Mouse (Mus musculus) embryonic facial prominence, embryonic 14.5 days (tissue): ENCODE results near the gene Efr3b. TPM values are rescaled to one million over a fixed set of nuclear protein-coding genes. Genes with fewer than 3 reads are reported as not detected.
A peak's percentile ranks its signal among the peaks of the same experiment; 100 is the strongest.

Experiments
- ATAC-seq: fragments of 200-750 bp; cut with Nextera tagmentation; 2 replicates; pipeline ENCODE4 v1.8.0; 2017; ENCODE audit warnings: low read depth, moderate number of reproducible peaks, moderate TSS enrichment
- DNase-seq: peaks from one replicate; pipeline ENCODE4 v3.0.0-alpha.2; 2015; ENCODE audit warnings: low spot score
- H3K27ac ChIP-seq: fragments of 300-500 bp; sonication (generic); replicated peaks from 2 replicates; pipeline ENCODE4 v1.5.1; 2014; ENCODE audit warnings: low read depth, mild to moderate bottlenecking, low read length, moderate library complexity
- H3K27me3 ChIP-seq: fragments of 300-500 bp; sonication (generic); replicated peaks from 2 replicates; pipeline ENCODE4 v1.6.1; 2014; ENCODE audit warnings: low read length; ENCODE audit not compliant: control insufficient read depth, insufficient read depth
- H3K36me3 ChIP-seq: fragments of 300-500 bp; sonication (generic); 2 replicates; pipeline ENCODE4 v1.6.1; 2014; ENCODE audit warnings: low read length, mixed read lengths; ENCODE audit not compliant: control insufficient read depth, insufficient read depth
- H3K4me1 ChIP-seq: fragments of 300-500 bp; sonication (generic); 2 replicates; pipeline ENCODE4 v1.6.1; 2014; ENCODE audit warnings: antibody characterized with exemption, low read length; ENCODE audit not compliant: control insufficient read depth, insufficient read depth
- H3K4me2 ChIP-seq: fragments of 300-500 bp; sonication (generic); 2 replicates; pipeline ENCODE4 v1.6.1; 2014; ENCODE audit warnings: low read depth, mild to moderate bottlenecking, low read length, moderate library complexity, mixed read lengths
- H3K4me3 ChIP-seq: fragments of 300-500 bp; sonication (generic); 2 replicates; pipeline ENCODE4 v1.5.1; 2014; ENCODE audit warnings: low read depth, mild to moderate bottlenecking, low read length
- H3K9ac ChIP-seq: fragments of 300-500 bp; sonication (generic); 2 replicates; pipeline ENCODE4 v1.6.1; 2014; ENCODE audit warnings: low read depth, mild to moderate bottlenecking, low read length, moderate library complexity, mixed read lengths
- H3K9me3 ChIP-seq: fragments of 300-500 bp; sonication (generic); 2 replicates; pipeline ENCODE4 v1.6.1; 2016; ENCODE audit warnings: low read length; ENCODE audit not compliant: control insufficient read depth
- WGBS: fragments of 180-500 bp; shearing (Covaris S2); extraction: QIAGEN DNeasy Blood & Tissue Kit; methylation state at CpG from one replicate; pipeline ENCODE4 v1.1.7; 2014; 5-methylcytosine and 5-hydroxymethylcytosine counted together
- polyA plus RNA-seq: library from polyadenylated mRNA; unstranded; fragments of >200 nt; fragmentation: Nextera tagmentation; extraction: Ambion mirVana; gene quantifications from 2 replicates; pipeline ENCODE4 v1.2.1, GENCODE M21; 2014

Efr3b gene
- polyA plus RNA-seq, 1 experiment from 2014 or later, result 3.4 TPM

DNA sequence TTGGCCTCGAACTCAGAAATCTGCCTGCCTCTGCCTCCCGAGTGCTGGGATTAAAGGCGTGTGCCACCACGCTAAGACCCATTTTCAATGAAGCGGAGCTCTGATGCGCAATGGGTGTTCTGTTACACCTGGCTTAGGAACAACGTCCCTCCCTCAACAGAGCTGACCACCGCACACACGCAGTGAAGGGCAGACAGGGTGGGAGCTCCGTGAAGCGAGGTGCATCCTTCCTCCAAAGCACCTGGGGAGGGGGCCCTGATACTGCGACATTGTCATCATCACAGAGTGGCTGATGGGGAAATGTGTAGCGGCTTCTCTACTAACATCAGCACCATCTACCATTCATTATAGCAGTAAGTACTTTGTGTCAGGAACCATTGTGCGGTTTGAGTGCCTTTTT lies 15.2 kb downstream of the Efr3b start:
- Histone ChIP-seq H3K9ac (no peak overlapping the region), H3K36me3 (no peaks in the 10 kb centered on the region), H3K9me3 (no peaks in the 10 kb centered on the region), H3K4me2 (no peak overlapping the region), H3K4me1 (no peaks in the 10 kb centered on the region), H3K27me3 (no peaks in the 10 kb centered on the region), H3K4me3 (no peak overlapping the region), H3K27ac (no peak overlapping the region)
- ATAC-seq (no peak), DNase-seq (no peak)
- WGBS, result 92% methylated on average over 14 of the region's 14 CpGs

DNA sequence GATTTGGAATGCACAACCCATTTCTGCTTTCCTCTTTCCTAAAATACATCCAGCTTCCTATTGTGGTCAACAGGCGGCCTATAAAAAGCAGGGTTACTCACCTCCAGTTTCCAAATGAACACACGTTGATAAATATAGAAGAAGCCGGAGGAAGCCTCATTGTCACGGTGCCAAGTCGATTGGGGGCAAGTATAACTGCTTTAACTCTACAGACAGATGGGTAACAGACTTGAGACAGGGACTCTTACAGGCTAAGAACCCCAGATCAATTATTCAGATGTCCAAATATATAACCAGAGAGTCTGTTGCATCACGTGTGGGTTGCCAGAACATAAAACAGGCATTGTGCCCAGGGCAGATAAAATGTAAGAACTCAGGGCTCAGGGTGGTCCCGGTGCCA lies 15.9 kb downstream of the Efr3b start:
- no peaks in the 10 kb centered on the region for H3K36me3 ChIP-seq
- H3K27ac ChIP-seq, result no peak overlapping the region
- H3K4me1 ChIP-seq, result no peaks in the 10 kb centered on the region
- H3K9ac ChIP-seq, result no peak overlapping the region
- no peak overlapping the region for H3K4me2 ChIP-seq
- 60% methylated on average over 7 of the region's 7 CpGs for WGBS
- ATAC-seq (no peak), DNase-seq (peak; percentile 77)
- H3K9me3 ChIP-seq, result no peaks in the 10 kb centered on the region
- no peaks in the 10 kb centered on the region for H3K27me3 ChIP-seq
- H3K4me3 ChIP-seq, result no peak overlapping the region

DNA sequence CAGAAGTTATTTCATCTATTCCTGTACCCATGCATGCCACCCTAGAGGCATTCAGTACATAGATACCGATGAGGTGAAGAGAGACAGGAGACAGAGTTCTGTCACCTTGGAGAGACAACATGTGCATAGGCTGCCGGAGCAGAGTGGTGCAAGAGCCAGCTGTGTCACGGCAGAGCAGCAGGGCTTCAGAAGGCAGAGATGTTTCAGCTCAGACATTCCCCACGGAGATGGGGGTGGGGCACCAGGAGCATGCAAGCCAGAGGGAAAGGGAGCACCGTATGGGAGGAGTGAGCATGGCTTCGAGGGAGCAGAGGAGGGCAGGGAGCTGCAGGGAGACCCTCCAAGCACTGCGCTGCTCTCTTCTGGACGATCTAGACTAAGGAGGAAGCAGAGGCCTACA lies 18.2 kb downstream of the Efr3b start:
- H3K9ac ChIP-seq, result no peak overlapping the region
- WGBS, result 48% methylated on average over 8 of the region's 8 CpGs
- peak; percentile 26; the same call in 1 of the 2 replicates for ATAC-seq

DNA sequence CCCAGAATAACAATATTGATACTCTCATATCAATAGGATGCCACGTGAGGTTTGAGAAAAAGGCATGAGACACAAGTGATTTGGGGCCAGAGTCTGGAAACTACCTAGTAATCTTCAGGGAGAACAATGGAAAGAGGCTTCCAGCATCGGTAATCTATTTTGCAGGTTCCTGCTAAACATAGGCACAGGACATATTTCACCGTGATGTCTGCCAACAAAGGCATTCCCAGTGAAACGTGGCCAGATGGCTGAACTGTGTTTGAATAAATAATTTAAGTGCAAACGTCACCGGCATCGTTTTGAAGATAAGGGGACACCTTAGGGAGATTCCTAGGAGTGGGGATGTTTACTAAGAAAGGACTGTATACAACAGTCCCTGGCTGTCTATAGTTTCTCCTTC lies 22.4 kb downstream of the Efr3b start:
- WGBS, result 65% methylated on average over 7 of the region's 7 CpGs
- no peak overlapping the region for H3K4me3 ChIP-seq

More for the DNA sequence above, 18.2 kb downstream of the Efr3b start:
- Histone ChIP-seq H3K4me2 (no peak overlapping the region), H3K27me3 (no peaks in the 10 kb centered on the region), H3K9me3 (no peaks in the 10 kb centered on the region), H3K4me1 (no peaks in the 10 kb centered on the region), H3K4me3 (no peak overlapping the region), H3K27ac (no peak overlapping the region), H3K36me3 (no peaks in the 10 kb centered on the region)
- DNase-seq, result peak; percentile 33

DNA sequence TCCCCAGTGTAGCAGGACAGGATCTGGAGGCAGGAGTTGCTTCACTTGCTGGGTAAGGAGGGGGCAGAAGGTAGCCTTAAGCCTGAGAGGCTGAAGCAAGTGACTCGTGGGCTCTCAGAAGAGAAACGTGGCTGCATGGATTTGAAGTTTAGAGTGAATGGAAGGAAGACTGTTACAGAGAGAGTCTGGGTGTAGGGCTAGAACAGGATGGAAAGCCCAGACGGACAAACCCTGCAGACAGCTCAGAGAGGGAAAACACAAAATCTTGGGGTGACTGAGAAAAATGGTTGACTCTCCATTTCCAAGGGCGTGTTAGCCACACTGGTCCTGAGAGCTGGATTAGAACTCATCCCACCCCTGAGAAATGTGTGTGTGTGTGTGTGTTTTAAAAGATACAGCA lies 23.0 kb downstream of the Efr3b start:
- Histone ChIP-seq H3K4me3 (no peak overlapping the region), H3K4me1 (no peaks in the 10 kb centered on the region), H3K9me3 (no peaks in the 10 kb centered on the region), H3K9ac (no peak overlapping the region), H3K4me2 (no peak overlapping the region), H3K27ac (no peak overlapping the region; the same call in 1 of the 2 replicates), H3K36me3 (no peaks in the 10 kb centered on the region), H3K27me3 (no peaks in the 10 kb centered on the region)
- ATAC-seq, result no peak
- WGBS, result 68% methylated on average over 4 of the region's 4 CpGs
- no peak for DNase-seq

More for the DNA sequence above, 22.4 kb downstream of the Efr3b start:
- Histone ChIP-seq H3K27me3 (no peaks in the 10 kb centered on the region), H3K9me3 (no peaks in the 10 kb centered on the region), H3K9ac (no peak overlapping the region), H3K4me2 (no peak overlapping the region), H3K36me3 (no peaks in the 10 kb centered on the region), H3K4me1 (no peaks in the 10 kb centered on the region), H3K27ac (no peak overlapping the region)
- DNase-seq (no peak), ATAC-seq (no peak)

DNA sequence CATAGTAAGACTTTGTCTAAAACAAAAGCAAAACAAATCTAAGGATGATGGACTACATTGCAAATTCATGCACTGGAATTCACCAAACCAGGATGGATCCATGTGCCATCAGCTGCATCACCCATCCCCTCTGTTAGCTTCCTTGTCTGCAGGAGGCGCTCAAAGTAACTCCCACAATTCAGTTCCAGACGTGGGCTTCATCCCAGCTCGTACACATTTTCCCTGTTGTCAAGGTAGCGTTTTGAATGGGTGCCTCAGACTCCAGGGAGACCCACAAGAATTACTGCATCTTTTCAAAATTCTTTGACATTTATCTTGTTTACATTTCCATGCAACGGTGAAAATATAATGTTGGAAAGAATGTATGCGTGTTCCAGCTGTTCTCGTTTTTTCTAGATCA lies 23.5 kb downstream of the Efr3b start:
- Histone ChIP-seq H3K4me1 (no peaks in the 10 kb centered on the region), H3K27me3 (no peaks in the 10 kb centered on the region), H3K27ac (no peak overlapping the region), H3K9me3 (no peaks in the 10 kb centered on the region), H3K9ac (no peak overlapping the region), H3K4me2 (no peak overlapping the region), H3K4me3 (no peak overlapping the region), H3K36me3 (no peaks in the 10 kb centered on the region)
- 65% methylated on average over 7 of the region's 7 CpGs for WGBS
- DNase-seq, result no peak
- no peak for ATAC-seq

DNA sequence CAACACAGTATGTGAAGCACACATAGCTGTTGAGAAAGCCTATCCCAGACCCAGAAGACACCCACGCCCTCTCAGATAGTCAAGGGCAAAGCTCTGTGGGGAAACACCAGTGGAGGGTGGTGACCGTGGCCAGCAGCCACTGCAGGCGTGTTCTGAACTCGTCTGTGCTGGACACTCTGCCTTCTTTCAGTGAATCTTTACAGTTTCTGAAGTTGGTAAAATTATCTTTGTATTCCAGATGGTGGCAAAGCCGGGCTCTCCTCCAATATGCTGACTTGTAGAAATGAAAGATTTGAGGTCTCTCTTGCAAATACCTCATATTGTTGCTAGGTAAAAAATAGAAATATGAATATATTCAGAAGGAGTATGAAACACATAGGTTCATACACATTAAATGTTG lies 27.0 kb downstream of the Efr3b start:
- WGBS, result 80% methylated on average over 5 of the region's 5 CpGs
- Histone ChIP-seq H3K36me3 (no peaks in the 10 kb centered on the region), H3K27ac (no peak overlapping the region), H3K4me2 (no peak overlapping the region), H3K4me3 (no peak overlapping the region), H3K9ac (no peak overlapping the region), H3K9me3 (no peaks in the 10 kb centered on the region), H3K4me1 (0 out of 2 replicates have a peak, but pooled peaks cover 6% of the 10 kb centered on the region), H3K27me3 (no peaks in the 10 kb centered on the region)
- ATAC-seq (no peak), DNase-seq (no peak)

DNA sequence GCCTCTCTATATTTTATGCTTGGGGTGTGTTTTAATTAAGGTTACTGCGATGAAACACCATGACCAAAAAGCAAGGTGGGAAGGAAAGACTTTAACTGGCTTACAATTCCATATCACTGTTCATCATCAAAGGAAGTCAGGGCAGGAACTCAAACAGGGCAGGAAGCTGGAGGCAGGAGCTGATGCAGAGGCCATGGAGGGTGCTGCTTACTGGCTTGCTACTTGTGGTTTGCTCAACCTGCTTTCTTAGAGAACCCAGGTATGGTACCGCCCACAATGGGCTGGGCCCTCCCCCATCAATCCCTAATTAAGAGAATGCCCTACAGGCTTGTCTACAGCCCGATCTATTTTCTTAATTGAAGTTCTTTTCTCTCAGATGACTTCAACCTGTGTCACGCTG lies 27.4 kb downstream of the Efr3b start:
- no peak for ATAC-seq
- no peak overlapping the region for H3K4me3 ChIP-seq
- H3K4me2 ChIP-seq, result no peak overlapping the region
- no peak overlapping the region for H3K9ac ChIP-seq
- 0 out of 2 replicates have a peak, but pooled peaks cover 6% of the 10 kb centered on the region for H3K4me1 ChIP-seq
- no peak overlapping the region for H3K27ac ChIP-seq
- H3K36me3 ChIP-seq, result no peaks in the 10 kb centered on the region
- no peaks in the 10 kb centered on the region for H3K9me3 ChIP-seq
- DNase-seq, result no peak
- 73% methylated on average over 4 of the region's 4 CpGs for WGBS
- no peaks in the 10 kb centered on the region for H3K27me3 ChIP-seq

DNA sequence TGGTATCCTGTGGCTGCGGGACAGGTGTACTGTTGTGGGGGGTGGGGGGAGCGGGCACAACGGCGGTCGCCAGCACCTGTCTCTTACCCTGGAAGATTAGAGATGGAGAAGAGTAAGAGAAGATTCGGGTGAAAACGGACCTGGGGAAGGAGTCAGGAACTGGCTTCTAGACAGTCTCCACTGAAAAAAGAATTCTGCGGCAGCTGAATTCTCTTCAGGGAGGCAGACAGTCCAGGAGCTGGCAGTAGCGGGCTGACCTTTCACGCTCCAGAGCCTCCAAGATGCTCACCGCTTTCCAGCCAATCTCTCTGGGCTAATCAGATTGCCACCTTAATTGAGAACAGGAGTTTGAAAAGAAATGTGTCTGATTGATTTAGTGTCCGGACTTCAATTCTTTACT lies 30.0 kb downstream of the Efr3b start:
- no peak for DNase-seq
- H3K4me2 ChIP-seq, result no peak overlapping the region
- WGBS, result 40% methylated on average over 12 of the region's 12 CpGs

More for the DNA sequence above, 30.0 kb downstream of the Efr3b start:
- 0 out of 2 replicates have a peak, but pooled peaks cover 6% of the 10 kb centered on the region for H3K4me1 ChIP-seq
- H3K27me3 ChIP-seq, result no peaks in the 10 kb centered on the region
- H3K9me3 ChIP-seq, result no peaks in the 10 kb centered on the region
- no peak overlapping the region for H3K9ac ChIP-seq
- H3K27ac ChIP-seq, result no peak overlapping the region
- H3K36me3 ChIP-seq, result no peaks in the 10 kb centered on the region
- no peak for ATAC-seq
- no peak overlapping the region for H3K4me3 ChIP-seq
